Comparison of ENCODE assay signal across 9 mouse cellular contexts in the genomic region with DNA sequence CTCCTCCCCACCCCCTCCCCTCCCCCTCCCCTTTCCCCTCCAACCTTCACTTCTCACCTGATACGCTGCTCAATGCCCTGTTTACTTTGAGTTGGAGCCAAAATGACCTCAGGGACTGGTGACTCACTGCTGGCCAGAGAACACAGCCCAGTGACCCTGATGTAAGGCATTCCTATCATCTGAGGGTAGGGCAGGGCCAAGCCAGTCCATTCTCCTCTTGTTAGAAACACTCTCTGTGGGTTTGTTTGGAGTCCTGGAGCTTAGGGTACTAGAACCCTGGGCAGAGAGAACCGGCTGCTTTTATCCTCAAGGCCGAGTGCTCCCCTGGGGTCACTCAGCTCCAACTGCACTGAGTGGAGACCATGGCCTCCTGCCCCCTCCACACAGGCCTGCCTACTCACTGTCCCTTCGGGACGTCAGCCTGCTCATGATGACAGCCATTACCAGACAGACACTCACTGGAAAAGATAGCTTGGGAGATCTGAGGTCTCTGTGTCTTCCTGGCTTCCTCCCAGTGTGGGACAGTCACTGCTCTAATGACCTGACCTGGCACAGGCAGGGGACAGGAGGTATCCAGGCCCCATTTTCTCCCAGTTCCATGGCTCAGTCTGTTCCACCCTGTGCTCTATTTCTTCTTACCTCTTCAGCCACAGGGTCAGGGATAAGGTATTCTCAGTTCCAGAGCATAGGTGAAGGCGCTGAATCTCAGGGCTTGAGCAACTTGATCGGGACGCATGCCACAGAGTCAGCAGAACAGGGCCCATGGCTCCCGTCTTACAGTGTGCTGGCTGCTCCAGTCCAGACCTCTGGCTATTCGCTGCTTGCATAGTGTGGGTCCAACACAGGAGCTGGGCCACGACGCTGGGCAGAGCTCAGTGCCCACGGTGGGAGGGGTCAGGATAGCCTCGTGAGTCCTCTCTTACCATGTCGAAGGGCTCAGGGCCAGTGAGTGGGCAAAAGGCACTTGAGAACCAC.
A peak's percentile ranks its signal among the peaks of the same experiment; 100 is the strongest.
DNase-seq lines count a peak whose midpoint lies in the region; ATAC-seq and TF ChIP-seq lines count a peak whose summit lies in the region.
"Had no signal": no experiment of that assay in that cellular context is flagged by ENCODE, and none has a peak within 500 bp of the region (broad histone marks: within the 10 kb centered on the region; RNA-seq: fewer than 3 reads in every experiment).

No protein-coding gene starts in this region.

- peak; percentile 53 for DNase-seq in gastrocnemius, adult 2 months
- DNase-seq in gastrocnemius, adult 8-10 months (ENCODE audit: low spot score in 2 of 2), result no peak
- peak; percentile 90 for DNase-seq in adrenal gland, adult 8-10 months
- peak; percentile 41 to 73 for DNase-seq in heart, postnatal 14 days
- peak; percentile 29 for DNase-seq in liver
- DNase-seq in urinary bladder, postnatal 25 days (ENCODE audit: low spot score), result peak; percentile 41
- DNase-seq in layer of hippocampus, adult 11-12 months (ENCODE audit: low spot score), result no peak

- intact Hi-C loops in gastrocnemius, adult 2 months (cut with DNase I), result no loop called here
- intact Hi-C loops in heart, postnatal 14 days (cut with DNase I), result loop anchor here (1.0 kb wide), 1 partner anchor 33 kb away; no protein-coding TSS in a partner anchor

- peak overlapping the region; percentile 52 for H3K27ac ChIP-seq in gastrocnemius, adult 2 months

- no peak for TF ChIP-seq CTCF in gastrocnemius, adult 2 months (IDR thresholded peaks at IDR 0.05)

- no peak overlapping the region for H3K4me3 ChIP-seq in gastrocnemius, adult 2 months
- H3K4me3 ChIP-seq: erythroblast, embryonic 14.5 days had no signal

- no peak for ATAC-seq in monocyte, adult 5-6 weeks (replicated peaks; ENCODE audit: insufficient number of reproducible peaks, low FRiP score, low TSS enrichment, poor library complexity, severe bottlenecking)

Comparison
In these comparisons a context has a peak if more than half of its experiments do, and no peak if none do; other contexts are left out.
1. DNase-seq: peak in gastrocnemius, adult 2 months (single experiment), adrenal gland, adult 8-10 months (single experiment), heart, postnatal 14 days (2 of 2), liver (single experiment) and urinary bladder, postnatal 25 days (single experiment); none in gastrocnemius, adult 8-10 months (0 of 2) and layer of hippocampus, adult 11-12 months (single experiment).